Mouse (Mus musculus): ENCODE results near the gene Fancf. TPM values are rescaled to one million over a fixed set of nuclear protein-coding genes. Genes with fewer than 3 reads are reported as not detected.

Gene Fancf
- polyA plus RNA-seq, 1 experiment from 2014 or later, result 13.0 TPM

GRCm38 (mm10) chr7:51819891-51820290, 42.2 kb downstream of the Fancf start:
- Histone ChIP-seq H3K36me3 (ENCODE audit: control insufficient read depth, insufficient read depth, low read length) (no peaks in the 10 kb centered on the region), H3K4me1 (replicated peaks; ENCODE audit: control insufficient read depth, insufficient read depth, low read length) (no peaks in the 10 kb centered on the region), H3K4me2 (ENCODE audit: low read length) (no peak overlapping the region), H3K27me3 (replicated peaks; ENCODE audit: control insufficient read depth, insufficient read depth, low read length) (no peaks in the 10 kb centered on the region), H3K9ac (ENCODE audit: low read length) (no peak overlapping the region), H3K27ac (ENCODE audit: low read depth) (no peak overlapping the region), H3K4me3 (ENCODE audit: low read depth, low read length) (no peak overlapping the region), H3K9me3 (ENCODE audit: control insufficient read depth, low read length) (no peaks in the 10 kb centered on the region)
- ATAC-seq (replicated peaks; ENCODE audit: low FRiP score, low TSS enrichment, low read depth) (no peak), DNase-seq (ENCODE audit: low spot score) (no peak)
- WGBS, result 71% methylated on average over 1 of the region's 1 CpGs

DNA sequence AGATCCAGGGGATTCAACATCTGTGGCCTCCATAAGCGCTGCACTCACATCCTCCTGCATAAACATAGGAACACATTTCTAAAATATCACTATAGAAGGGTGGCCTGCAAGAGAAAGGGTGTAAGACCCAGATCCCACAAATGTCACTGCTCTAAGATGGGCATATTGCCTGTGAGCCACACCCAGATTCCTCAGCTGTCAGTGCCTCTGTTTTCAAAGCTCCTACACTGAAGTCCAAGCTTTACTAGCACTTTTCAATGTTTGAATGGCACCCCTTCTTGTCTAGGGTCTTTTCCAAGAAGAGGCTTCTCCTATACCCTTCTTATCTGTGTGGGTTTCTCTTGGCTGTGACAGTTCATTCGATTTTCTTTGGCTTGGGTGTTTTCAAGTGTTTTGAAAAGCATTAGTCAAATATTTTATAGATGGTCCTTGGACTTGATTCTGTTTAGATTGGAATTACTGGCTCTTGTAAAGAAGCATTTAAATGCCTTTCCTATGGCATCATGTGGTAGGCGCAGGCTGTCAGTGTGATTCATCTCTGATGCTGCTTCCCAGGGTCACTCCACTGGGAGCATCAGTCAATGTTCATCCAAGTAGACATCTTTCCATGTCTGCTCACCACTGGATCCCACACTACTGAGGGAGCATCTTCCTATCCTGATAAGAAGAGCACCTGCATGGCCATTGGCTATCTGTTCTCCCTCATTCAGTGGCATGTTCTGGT, 43.7 kb downstream of the Fancf start:
- no peak overlapping the region for H3K4me3 ChIP-seq (ENCODE audit: low read depth, low read length)
- H3K4me1 ChIP-seq (replicated peaks; ENCODE audit: control insufficient read depth, insufficient read depth, low read length), result no peaks in the 10 kb centered on the region
- no peaks in the 10 kb centered on the region for H3K9me3 ChIP-seq (ENCODE audit: control insufficient read depth, low read length)
- no peaks in the 10 kb centered on the region for H3K27me3 ChIP-seq (replicated peaks; ENCODE audit: control insufficient read depth, insufficient read depth, low read length)
- ATAC-seq (replicated peaks; ENCODE audit: low FRiP score, low TSS enrichment, low read depth) (no peak), DNase-seq (ENCODE audit: low spot score) (no peak)
- WGBS, result 49% methylated on average over 3 of the region's 3 CpGs
- H3K9ac ChIP-seq (ENCODE audit: low read length), result no peak overlapping the region
- no peak overlapping the region for H3K27ac ChIP-seq (ENCODE audit: low read depth)
- H3K4me2 ChIP-seq (ENCODE audit: low read length), result no peak overlapping the region
- no peaks in the 10 kb centered on the region for H3K36me3 ChIP-seq (ENCODE audit: control insufficient read depth, insufficient read depth, low read length)

- WGBS, result 61% methylated on average over 3 of the region's 3 CpGs
- H3K27me3 ChIP-seq (replicated peaks; ENCODE audit: control insufficient read depth, insufficient read depth, low read length), result no peaks in the 10 kb centered on the region
- no peak overlapping the region for H3K4me2 ChIP-seq (ENCODE audit: low read length)
- no peaks in the 10 kb centered on the region for H3K36me3 ChIP-seq (ENCODE audit: control insufficient read depth, insufficient read depth, low read length)
- no peak overlapping the region for H3K27ac ChIP-seq (ENCODE audit: low read depth)
- no peak overlapping the region for H3K4me3 ChIP-seq (ENCODE audit: low read depth, low read length)
- no peak overlapping the region for H3K9ac ChIP-seq (ENCODE audit: low read length)
- DNase-seq (ENCODE audit: low spot score) (no peak), ATAC-seq (replicated peaks; ENCODE audit: low FRiP score, low TSS enrichment, low read depth) (no peak)
- H3K4me1 ChIP-seq (replicated peaks; ENCODE audit: control insufficient read depth, insufficient read depth, low read length), result no peaks in the 10 kb centered on the region
- no peaks in the 10 kb centered on the region for H3K9me3 ChIP-seq (ENCODE audit: control insufficient read depth, low read length)
Observed at GRCm38 (mm10) chr7:51816283-51816839, 45.7 kb downstream of the Fancf start.

GRCm38 (mm10) chr7:51815473-51816282, 46.4 kb downstream of the Fancf start:
- 46% methylated on average over 4 of the region's 4 CpGs for WGBS
- H3K36me3 ChIP-seq (ENCODE audit: control insufficient read depth, insufficient read depth, low read length), result no peaks in the 10 kb centered on the region
- H3K9me3 ChIP-seq (ENCODE audit: control insufficient read depth, low read length), result no peaks in the 10 kb centered on the region
- H3K27me3 ChIP-seq (replicated peaks; ENCODE audit: control insufficient read depth, insufficient read depth, low read length), result no peaks in the 10 kb centered on the region
- ATAC-seq (replicated peaks; ENCODE audit: low FRiP score, low TSS enrichment, low read depth) (no peak), DNase-seq (ENCODE audit: low spot score) (no peak)
- H3K4me1 ChIP-seq (replicated peaks; ENCODE audit: control insufficient read depth, insufficient read depth, low read length), result no peaks in the 10 kb centered on the region
- H3K27ac ChIP-seq (ENCODE audit: low read depth), result no peak overlapping the region
- no peak overlapping the region for H3K9ac ChIP-seq (ENCODE audit: low read length)
- H3K4me2 ChIP-seq (ENCODE audit: low read length), result no peak overlapping the region
- no peak overlapping the region for H3K4me3 ChIP-seq (ENCODE audit: low read depth, low read length)

Other genes starting within 250 kb of the Fancf start
- 0.31 TPM in 1 of 2 replicates, not detected in the other for gene Slc17a6, start 240.3 kb downstream of the Fancf start, polyA plus RNA-seq (2014; fragmentation: Nextera tagmentation; extraction: Ambion mirVana)
- 16.0 and 16.8 TPM in 2 replicates for gene Gas2, start 252 bp downstream of the Fancf start, polyA plus RNA-seq (2014; fragmentation: Nextera tagmentation; extraction: Ambion mirVana)
- 16.9 and 18.4 TPM in 2 replicates for gene Svip, start 143.8 kb upstream of the Fancf start, polyA plus RNA-seq (2014; fragmentation: Nextera tagmentation; extraction: Ambion mirVana)
- not detected in 2 replicates for gene 1700015G11Rik, start 153.5 kb upstream of the Fancf start, polyA plus RNA-seq (2014; fragmentation: Nextera tagmentation; extraction: Ambion mirVana)